Mouse (Mus musculus): ENCODE results near the gene Dnal4. TPM values are rescaled to one million over a fixed set of nuclear protein-coding genes. Genes with fewer than 3 reads are reported as not detected.

Dnal4 gene
- polyA plus RNA-seq, 1 experiment = 48.9 TPM

DNA sequence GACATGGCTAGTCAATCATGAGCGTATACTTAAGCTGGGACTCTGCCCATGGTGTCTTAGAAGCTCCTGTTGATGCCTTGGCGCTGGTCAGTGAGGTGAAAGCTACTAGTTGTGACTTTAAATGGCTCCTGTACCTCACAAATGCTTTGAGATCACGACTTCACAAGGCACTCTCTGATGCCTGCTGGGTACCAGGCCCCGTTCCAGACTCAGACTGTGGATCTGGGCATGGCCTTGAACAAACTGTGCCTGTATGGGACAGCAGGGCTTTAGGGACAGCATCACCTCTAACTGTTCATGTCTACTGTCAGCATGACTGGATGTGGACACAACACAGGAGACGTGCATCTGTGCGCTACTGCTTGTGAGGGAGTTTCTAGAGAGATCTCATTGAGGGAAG is 13.3 kb upstream of the Dnal4 start:
- H3K27me3 ChIP-seq (ENCODE audit: control insufficient read depth, insufficient read depth, insufficient read length) = no peaks in the 10 kb centered on the region
- H3K79me2 ChIP-seq (ENCODE audit: control insufficient read depth, insufficient read depth) = peaks cover 8% of the 10 kb centered on the region
- H3K79me3 ChIP-seq (ENCODE audit: low read depth) = no peaks in the 10 kb centered on the region
- no peak overlapping the region for H3K4me3 ChIP-seq (ENCODE audit: insufficient read depth, poor library complexity, severe bottlenecking)
- H3ac ChIP-seq (ENCODE audit: control insufficient read depth, insufficient read length, low read depth) = no peak overlapping the region
- TF ChIP-seq CTCF (IDR thresholded peaks at IDR 0.05; ENCODE audit: control insufficient read depth, insufficient read depth, insufficient read length) = no peak
- TF ChIP-seq MYOD1 (IDR thresholded peaks at IDR 0.05; ENCODE audit: control insufficient read depth, insufficient read length, low read depth) = no peak
- TF ChIP-seq USF1 (IDR thresholded peaks at IDR 0.05; ENCODE audit: low read depth) = no peak
- TF ChIP-seq MYOG (IDR thresholded peaks at IDR 0.05; ENCODE audit: control insufficient read depth, extremely low read depth, insufficient read length) = no peak
- TF ChIP-seq CEBPB (IDR thresholded peaks at IDR 0.05; ENCODE audit: low read depth) = no peak
- TF ChIP-seq MAX (IDR thresholded peaks at IDR 0.05) = no peak
- no peak for TF ChIP-seq FOSL1 (IDR thresholded peaks at IDR 0.05; ENCODE audit: insufficient read depth, low read length, poor library complexity, severe bottlenecking)
- H3K36me3 ChIP-seq (ENCODE audit: control insufficient read depth, insufficient read depth) = peaks cover 19% of the 10 kb centered on the region

DNA sequence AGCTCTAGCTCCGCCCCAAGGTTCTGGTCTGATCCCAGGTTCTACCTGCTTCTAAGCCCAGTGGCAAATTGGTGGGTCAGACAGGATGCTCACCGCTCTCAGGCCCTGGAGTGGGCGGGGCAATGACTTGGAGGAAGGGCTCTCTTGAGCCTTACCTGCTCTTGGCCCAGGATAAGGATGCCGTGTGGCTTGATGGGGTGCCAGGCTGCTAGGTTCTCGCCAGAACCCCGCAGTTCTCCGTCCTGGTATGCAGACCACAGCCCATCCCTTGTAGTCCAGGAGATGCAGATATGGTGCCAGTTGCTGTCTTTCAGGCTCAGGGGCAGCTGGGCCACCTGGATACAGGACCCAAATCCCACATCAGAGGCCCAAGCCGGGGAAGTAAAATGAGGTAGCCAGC is 12.5 kb upstream of the Dnal4 start:
- TF ChIP-seq MYOG (IDR thresholded peaks at IDR 0.05; ENCODE audit: control insufficient read depth, extremely low read depth, insufficient read length) (no peak), CEBPB (IDR thresholded peaks at IDR 0.05; ENCODE audit: low read depth) (no peak), USF1 (IDR thresholded peaks at IDR 0.05; ENCODE audit: low read depth) (no peak)
- Histone ChIP-seq H3K79me3 (ENCODE audit: low read depth) (no peaks in the 10 kb centered on the region), H3K27me3 (ENCODE audit: control insufficient read depth, insufficient read depth, insufficient read length) (no peaks in the 10 kb centered on the region)

DNA sequence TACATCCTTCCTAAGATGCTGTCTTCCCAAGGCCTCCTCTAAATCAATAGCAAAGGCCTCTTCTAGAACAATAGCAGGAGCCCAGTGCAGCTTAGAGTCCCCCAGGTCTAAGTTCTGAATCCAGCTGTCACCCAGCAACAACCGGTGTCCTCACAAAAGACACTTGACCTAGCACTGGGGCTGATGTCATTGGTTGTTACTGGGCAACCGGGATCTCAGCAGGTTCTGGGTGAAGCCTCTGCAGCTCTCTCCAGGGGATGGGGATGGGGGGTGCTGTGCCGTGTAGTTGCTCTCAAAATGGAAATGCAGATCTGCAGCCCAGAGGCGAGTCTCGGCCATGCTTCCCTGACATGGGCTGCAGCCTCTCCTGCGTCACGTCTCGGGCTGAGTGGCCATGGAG is 10.2 kb upstream of the Dnal4 start:
- no peaks in the 10 kb centered on the region for H3K27me3 ChIP-seq (ENCODE audit: control insufficient read depth, insufficient read depth, insufficient read length)
- no peak overlapping the region for H3ac ChIP-seq (ENCODE audit: control insufficient read depth, insufficient read length, low read depth)
- H3K36me3 ChIP-seq (ENCODE audit: control insufficient read depth, insufficient read depth) = peaks cover 15% of the 10 kb centered on the region
- no peaks in the 10 kb centered on the region for H3K79me3 ChIP-seq (ENCODE audit: low read depth)
- H3K79me2 ChIP-seq (ENCODE audit: control insufficient read depth, insufficient read depth) = no peaks in the 10 kb centered on the region
- H3K4me3 ChIP-seq (ENCODE audit: insufficient read depth, poor library complexity, severe bottlenecking) = no peak overlapping the region
- no peak for TF ChIP-seq MYOG (IDR thresholded peaks at IDR 0.05; ENCODE audit: control insufficient read depth, extremely low read depth, insufficient read length)
- TF ChIP-seq MAX (IDR thresholded peaks at IDR 0.05) = no peak
- TF ChIP-seq USF1 (IDR thresholded peaks at IDR 0.05; ENCODE audit: low read depth) = no peak
- TF ChIP-seq FOSL1 (IDR thresholded peaks at IDR 0.05; ENCODE audit: insufficient read depth, low read length, poor library complexity, severe bottlenecking) = no peak

More for the DNA sequence above, 12.5 kb upstream of the Dnal4 start:
- Histone ChIP-seq H3K4me3 (ENCODE audit: insufficient read depth, poor library complexity, severe bottlenecking) (no peak overlapping the region), H3K79me2 (ENCODE audit: control insufficient read depth, insufficient read depth) (peaks cover 2% of the 10 kb centered on the region), H3K36me3 (ENCODE audit: control insufficient read depth, insufficient read depth) (peaks cover 19% of the 10 kb centered on the region), H3ac (ENCODE audit: control insufficient read depth, insufficient read length, low read depth) (no peak overlapping the region)

DNA sequence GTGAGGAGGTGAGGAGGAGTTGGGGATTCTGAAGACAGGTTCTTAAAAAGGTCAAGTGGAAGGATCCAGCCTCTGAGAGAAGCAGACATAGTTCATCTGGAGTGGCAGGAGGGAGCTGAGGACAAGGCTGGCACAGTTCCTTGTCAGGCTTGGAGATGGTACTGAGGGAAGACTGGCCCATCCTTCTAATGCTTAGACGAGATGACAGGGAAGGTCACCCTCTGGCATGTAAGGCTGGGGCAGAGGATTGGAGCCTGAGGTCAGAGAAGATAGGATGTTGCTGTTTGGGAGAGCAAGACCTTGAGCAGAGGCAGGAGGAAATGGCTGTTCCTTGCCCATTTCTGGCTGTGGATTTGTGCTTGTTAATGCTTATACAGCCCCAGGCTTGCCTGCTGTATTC is 7.4 kb upstream of the Dnal4 start:
- Histone ChIP-seq H3K4me3 (ENCODE audit: insufficient read depth, poor library complexity, severe bottlenecking) (no peak overlapping the region), H3K36me3 (ENCODE audit: control insufficient read depth, insufficient read depth) (no peaks in the 10 kb centered on the region), H3K27me3 (ENCODE audit: control insufficient read depth, insufficient read depth, insufficient read length) (peaks cover 13% of the 10 kb centered on the region), H3K79me3 (ENCODE audit: low read depth) (no peaks in the 10 kb centered on the region), H3ac (ENCODE audit: control insufficient read depth, insufficient read length, low read depth) (no peak overlapping the region), H3K79me2 (ENCODE audit: control insufficient read depth, insufficient read depth) (no peaks in the 10 kb centered on the region)
- no peak for TF ChIP-seq MAX (IDR thresholded peaks at IDR 0.05)
- no peak for TF ChIP-seq CEBPB (IDR thresholded peaks at IDR 0.05; ENCODE audit: low read depth)
- TF ChIP-seq MYOG (IDR thresholded peaks at IDR 0.05; ENCODE audit: control insufficient read depth, extremely low read depth, insufficient read length) = no peak
- TF ChIP-seq USF1 (IDR thresholded peaks at IDR 0.05; ENCODE audit: low read depth) = no peak
- no peak for TF ChIP-seq MYOD1 (IDR thresholded peaks at IDR 0.05; ENCODE audit: control insufficient read depth, insufficient read length, low read depth)
- no peak for TF ChIP-seq CTCF (IDR thresholded peaks at IDR 0.05; ENCODE audit: control insufficient read depth, insufficient read depth, insufficient read length)
- no peak for TF ChIP-seq FOSL1 (IDR thresholded peaks at IDR 0.05; ENCODE audit: insufficient read depth, low read length, poor library complexity, severe bottlenecking)

DNA sequence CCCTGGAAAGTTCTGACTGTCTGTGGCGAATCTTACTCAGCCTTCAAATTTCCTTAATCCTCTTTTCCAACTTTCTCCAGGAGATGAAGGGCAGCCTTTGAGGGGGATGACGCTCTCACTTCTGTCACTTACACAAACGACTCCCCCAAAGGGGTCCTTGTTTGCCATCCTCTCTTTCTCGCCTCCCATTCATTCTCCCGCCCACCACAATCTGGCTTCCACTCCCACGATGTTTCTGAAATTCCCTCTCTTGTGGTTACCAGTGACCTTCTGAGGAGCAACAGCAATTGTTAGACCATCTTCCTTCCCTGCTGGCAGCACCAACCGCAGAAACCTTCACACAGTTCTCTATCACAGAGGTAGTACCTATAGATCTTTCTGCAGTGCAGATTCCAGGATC is 2.0 kb downstream of the Dnal4 start:
- H3K4me3 ChIP-seq (ENCODE audit: insufficient read depth, poor library complexity, severe bottlenecking) = no peak overlapping the region
- peaks cover 23% of the 10 kb centered on the region for H3K79me2 ChIP-seq (ENCODE audit: control insufficient read depth, insufficient read depth)
- no peak overlapping the region for H3ac ChIP-seq (ENCODE audit: control insufficient read depth, insufficient read length, low read depth)
- no peak for TF ChIP-seq CTCF (IDR thresholded peaks at IDR 0.05; ENCODE audit: control insufficient read depth, insufficient read depth, insufficient read length)
- TF ChIP-seq CEBPB (IDR thresholded peaks at IDR 0.05; ENCODE audit: low read depth) = no peak
- no peak for TF ChIP-seq MYOD1 (IDR thresholded peaks at IDR 0.05; ENCODE audit: control insufficient read depth, insufficient read length, low read depth)
- no peak for TF ChIP-seq MAX (IDR thresholded peaks at IDR 0.05)
- no peak for TF ChIP-seq FOSL1 (IDR thresholded peaks at IDR 0.05; ENCODE audit: insufficient read depth, low read length, poor library complexity, severe bottlenecking)
- no peak for TF ChIP-seq USF1 (IDR thresholded peaks at IDR 0.05; ENCODE audit: low read depth)
- no peak for TF ChIP-seq MYOG (IDR thresholded peaks at IDR 0.05; ENCODE audit: control insufficient read depth, extremely low read depth, insufficient read length)
- H3K27me3 ChIP-seq (ENCODE audit: control insufficient read depth, insufficient read depth, insufficient read length) = no peaks in the 10 kb centered on the region
- H3K79me3 ChIP-seq (ENCODE audit: low read depth) = peaks cover 2% of the 10 kb centered on the region
- no peaks in the 10 kb centered on the region for H3K36me3 ChIP-seq (ENCODE audit: control insufficient read depth, insufficient read depth)

- H3K79me2 ChIP-seq (ENCODE audit: control insufficient read depth, insufficient read depth) = peaks cover 34% of the 10 kb centered on the region
- TF ChIP-seq MAX (IDR thresholded peaks at IDR 0.05) (peak; percentile 98), CEBPB (IDR thresholded peaks at IDR 0.05; ENCODE audit: low read depth) (no peak), FOSL1 (IDR thresholded peaks at IDR 0.05; ENCODE audit: insufficient read depth, low read length, poor library complexity, severe bottlenecking) (no peak), USF1 (IDR thresholded peaks at IDR 0.05; ENCODE audit: low read depth) (no peak), CTCF (IDR thresholded peaks at IDR 0.05; ENCODE audit: control insufficient read depth, insufficient read depth, insufficient read length) (no peak)
- peak overlapping the region; percentile 81 for H3ac ChIP-seq (ENCODE audit: control insufficient read depth, insufficient read length, low read depth)
- no peaks in the 10 kb centered on the region for H3K36me3 ChIP-seq (ENCODE audit: control insufficient read depth, insufficient read depth)
- peak overlapping the region; percentile 62 for H3K4me3 ChIP-seq (ENCODE audit: insufficient read depth, poor library complexity, severe bottlenecking)
- H3K27me3 ChIP-seq (ENCODE audit: control insufficient read depth, insufficient read depth, insufficient read length) = no peaks in the 10 kb centered on the region
- H3K79me3 ChIP-seq (ENCODE audit: low read depth) = peaks cover 2% of the 10 kb centered on the region
Measured at GRCm38 (mm10) chr15:79774117-79775027, 3.3 kb downstream of the Dnal4 start.

All from C2C12 (cell line).